Mouse (Mus musculus): ENCODE data around the gene Hmcn2.
A peak's percentile ranks its signal among the peaks of the same experiment; 100 is the strongest.

The Hmcn2 gene

DNA sequence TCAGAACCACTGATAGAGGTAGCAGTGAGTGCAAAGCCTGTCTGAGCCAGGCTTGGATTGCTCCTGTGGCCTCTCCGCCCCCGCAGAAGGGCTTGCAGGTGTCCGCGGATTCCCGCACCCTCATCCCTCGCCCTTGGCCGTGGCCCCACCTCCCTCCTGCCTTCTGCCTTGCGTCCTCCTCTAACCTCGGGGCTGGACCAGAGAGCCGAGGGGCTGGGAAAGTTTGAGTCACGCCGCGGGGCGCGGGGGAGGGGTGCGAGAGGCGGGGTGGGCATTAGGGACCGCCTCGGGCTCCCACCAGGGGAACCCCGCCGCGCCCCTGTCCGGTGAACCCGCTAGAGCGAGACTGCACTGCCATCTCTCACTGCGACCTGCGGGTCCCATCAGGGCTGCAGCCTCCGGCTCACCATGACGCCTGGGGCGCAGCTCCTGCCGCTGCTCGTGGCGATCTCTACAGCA lies at the start of gene Hmcn2:
Gene Hmcn2, plus strand, starts transcription at position 409 of the 459 bp plus-strand sequence.
- DNase-seq = no peak

DNA sequence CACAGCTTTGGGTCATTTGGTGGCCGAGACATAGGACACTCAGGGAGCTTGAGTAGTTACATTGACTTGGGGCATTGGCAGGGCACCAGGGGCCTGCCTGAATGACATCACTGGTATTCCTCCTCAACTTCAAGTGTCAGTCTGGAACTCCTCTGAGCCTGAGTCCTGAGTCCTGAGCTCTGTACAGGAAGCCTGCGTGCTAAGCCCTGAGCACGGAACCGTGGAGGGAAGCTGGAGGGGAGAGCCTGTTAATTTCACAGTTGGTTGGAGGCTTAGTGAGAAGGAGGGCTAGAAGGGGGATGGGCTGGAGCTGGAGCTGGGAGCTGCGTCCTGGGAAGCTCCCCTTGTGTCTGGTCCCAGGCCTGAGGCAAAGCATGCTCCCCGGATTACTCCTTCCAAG lies 46.8 kb upstream of the Hmcn2 start:
- DNase-seq = no peak

DNA sequence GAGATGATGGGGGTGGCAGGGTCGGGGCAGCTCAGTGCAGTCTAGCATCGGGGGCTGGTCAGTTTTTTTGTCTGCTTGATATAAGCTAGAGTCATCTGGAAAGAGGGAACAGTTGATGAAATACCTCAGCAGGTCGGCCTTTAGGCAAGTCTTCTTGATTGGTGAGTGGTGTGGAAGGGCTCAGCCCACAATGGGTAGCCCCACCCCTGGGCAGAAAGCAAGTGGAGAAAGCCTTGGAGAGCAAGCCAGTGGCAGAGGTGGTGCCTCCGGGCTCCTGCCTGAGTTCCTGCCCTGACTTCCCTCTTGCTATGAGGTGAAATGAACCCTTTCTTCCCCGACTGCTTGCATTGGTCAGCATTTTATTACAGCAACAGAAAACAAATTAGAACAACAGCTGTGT lies 45.6 kb upstream of the Hmcn2 start:
- DNase-seq = no peak

DNA sequence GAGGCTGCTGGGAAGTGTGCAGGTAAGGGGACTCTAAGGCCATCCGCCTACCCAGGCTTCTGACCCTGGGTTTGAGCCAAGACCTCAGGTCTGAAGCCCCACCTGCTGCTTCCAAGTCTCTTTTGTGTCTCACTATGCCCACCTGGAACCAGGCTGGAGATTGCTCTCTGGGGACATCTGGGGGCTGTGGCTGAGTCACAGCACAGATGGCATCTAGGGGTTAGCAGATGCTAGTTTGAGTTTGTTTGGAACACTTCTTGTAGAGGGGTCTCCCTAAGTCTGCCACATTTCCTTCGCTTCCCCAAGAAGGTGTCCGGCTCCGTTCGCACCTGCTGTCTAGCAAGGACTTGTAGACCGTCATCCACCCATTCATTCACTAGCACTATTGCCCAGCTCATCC lies 45.0 kb upstream of the Hmcn2 start:
- no peak for DNase-seq

DNA sequence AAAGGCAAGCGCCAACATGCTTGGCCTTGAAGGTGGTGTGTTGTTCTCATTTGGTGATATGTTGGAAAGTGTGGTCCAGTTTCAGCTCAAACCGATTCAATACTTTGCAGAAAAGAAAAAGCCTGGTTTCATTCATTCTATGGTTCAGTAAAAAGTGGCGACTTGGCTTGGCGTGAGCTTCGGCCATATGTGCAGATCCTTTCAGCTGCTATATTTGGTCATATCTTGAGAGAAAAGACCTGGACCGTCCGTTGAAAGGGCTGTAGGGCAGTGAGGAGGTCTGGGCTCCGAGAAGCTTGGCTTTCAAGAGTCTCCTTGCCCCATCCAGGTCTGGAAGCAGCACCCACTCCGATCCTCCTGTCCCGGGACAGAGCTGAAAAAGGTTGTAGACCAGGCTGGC lies 44.4 kb upstream of the Hmcn2 start:
- no peak for DNase-seq

DNA sequence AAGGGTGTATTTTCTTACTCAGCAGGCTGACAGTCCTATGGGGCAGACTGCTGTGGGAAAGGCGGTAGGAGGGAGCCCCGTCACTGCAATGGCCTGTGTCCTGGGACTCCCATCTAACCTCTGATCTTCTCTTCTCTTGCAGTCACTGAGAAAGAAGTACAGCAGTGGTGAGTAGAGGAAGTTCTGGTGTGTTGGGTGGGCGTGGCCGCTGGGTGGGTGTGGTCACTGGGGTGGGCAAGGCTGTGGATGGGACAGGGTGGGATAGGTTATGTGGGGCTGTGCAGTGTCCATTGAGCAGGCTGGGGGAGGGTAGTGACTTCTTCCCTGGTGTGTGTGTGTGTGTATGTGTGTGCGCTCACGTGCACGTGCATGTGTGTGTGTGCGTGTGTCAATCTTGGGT lies 43.7 kb upstream of the Hmcn2 start:
- no peak for DNase-seq

DNA sequence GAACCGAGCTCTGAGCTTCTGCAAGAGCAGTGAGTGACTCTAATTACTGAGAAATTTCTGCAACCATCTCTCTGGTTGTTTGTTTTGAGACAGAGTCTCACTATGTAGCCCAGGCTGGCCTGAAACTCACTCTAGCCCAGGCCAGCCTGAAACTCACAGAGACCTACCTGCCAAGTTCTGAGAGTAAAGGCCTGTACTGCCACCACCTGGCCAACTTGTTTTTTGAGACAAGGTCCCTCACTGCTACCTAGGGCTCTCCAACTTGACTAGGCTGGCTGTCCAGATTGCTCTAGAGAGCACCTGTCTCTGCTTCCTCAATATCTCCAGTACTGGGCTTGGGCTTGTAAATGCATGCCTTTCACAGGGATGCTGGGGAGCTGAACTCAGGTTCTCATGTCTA lies 43.1 kb upstream of the Hmcn2 start:
- DNase-seq = no peak

DNA sequence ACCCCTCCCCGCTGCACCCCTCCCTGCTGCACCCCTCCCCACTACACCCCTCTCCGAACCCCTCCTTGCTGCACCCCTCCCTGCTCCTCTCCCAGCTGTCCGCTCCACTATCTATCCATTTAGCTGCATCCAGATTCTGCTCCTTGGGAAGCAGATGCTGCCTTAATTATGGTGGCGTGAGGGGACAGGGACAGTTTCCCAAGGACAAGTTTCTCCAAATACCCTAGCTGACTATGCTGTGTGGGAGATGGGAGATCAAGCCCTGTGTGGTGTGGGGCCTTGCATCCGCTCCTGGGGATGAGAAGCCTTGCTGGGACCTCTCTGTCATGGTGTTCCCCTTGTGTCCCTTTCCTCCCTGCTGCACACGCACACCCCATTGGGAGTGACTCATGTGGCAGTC lies 39.2 kb upstream of the Hmcn2 start:
- no peak for DNase-seq

DNA sequence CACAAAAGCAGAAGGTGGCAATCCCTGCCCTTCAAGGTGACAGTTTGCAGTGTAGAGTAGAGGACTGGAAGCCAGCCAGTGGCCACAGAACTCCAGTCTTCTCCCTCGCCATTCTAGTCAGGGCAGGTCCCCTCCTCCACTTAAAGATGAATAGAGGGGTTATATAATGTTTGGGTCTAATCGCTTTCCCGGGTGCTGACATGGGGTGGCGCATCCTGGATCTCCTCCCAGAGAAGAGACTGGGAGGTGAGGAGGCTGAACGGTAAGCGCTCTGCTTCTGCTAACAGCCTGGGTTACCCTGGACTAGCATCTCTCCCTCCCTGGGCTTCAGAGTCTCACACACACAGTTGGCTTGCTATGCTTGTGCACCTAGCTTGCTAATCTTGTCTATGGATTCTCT lies 36.4 kb upstream of the Hmcn2 start:
- no peak for DNase-seq

DNA sequence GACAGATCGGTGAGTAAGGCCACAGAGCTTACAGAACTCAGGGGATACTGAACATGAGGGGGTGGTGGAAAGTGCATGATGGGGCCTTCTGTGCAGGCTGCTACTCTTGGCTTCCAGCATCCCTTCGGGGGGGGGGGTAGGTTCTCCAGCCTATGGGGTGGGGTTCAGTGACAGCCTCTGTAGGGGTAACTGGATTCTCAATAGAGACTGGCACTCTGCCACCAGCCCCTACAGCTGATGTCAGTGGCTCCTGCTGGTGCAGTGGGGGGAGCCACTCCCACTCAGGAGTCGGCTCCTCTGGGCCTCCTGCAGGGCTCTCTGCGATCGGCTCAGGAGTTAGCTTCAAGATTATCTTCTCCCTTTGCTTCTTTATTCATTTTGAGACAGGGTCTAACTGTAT lies 35.7 kb upstream of the Hmcn2 start:
- no peak for DNase-seq

DNA sequence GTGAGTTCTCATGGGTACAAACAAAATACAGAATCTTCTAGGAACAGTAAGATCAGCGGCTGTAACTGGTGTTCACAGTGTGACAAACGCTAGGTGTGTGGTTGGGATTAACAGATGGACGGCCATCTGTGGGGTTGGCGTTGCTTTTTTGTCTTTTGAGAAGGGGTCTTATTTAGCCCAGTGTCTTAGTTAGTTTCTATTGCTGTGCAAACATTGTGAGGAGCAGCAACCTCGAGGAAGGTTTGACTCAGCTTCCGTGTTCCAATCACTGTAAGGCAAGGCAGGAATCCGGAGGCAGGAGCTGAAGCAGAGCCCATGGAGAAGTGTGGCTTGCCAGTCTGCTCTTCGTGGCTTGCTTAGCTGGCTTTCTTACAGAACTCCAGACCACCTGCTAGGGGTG lies 33.1 kb upstream of the Hmcn2 start:
- DNase-seq = no peak

DNA sequence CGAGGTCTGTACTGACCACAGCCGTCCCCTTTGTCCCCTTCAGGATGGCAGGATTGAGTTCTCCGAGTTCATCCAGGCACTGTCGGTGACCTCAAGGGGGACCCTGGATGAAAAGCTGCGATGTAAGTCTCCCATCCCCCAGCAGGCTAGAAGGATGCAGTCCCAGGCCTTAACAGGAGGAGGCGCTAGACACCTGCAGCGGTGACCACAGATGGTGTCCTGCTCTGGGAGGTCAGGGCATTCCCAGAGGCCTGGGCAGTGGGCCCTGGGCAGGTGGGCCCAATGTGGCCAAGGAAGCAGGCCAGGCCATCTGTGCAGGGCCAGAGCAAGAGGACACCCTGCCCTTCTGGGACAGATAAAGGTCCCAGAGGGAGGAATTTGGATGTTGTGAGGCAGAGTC lies 31.9 kb upstream of the Hmcn2 start:
- no peak for DNase-seq

DNA sequence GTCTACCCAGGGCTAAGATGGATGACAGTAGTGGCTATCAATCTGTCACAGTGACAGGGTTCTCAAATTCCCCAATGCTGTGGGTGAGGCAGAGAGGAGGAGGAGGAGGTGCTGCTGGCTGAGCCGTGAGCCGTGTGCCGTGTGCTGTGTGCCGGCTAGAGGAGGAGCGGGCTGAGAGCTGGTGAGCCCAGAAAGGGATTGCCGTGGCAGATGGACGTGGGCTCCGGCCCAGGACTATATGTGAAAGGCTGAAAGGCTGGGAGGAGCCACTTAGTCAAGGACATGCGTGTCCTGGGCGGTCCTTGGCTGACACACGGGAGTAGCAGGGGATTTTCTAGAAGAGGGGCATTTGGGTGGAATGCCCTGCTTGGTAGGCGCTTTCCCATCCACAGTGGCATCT lies 31.3 kb upstream of the Hmcn2 start:
- no peak for DNase-seq

DNA sequence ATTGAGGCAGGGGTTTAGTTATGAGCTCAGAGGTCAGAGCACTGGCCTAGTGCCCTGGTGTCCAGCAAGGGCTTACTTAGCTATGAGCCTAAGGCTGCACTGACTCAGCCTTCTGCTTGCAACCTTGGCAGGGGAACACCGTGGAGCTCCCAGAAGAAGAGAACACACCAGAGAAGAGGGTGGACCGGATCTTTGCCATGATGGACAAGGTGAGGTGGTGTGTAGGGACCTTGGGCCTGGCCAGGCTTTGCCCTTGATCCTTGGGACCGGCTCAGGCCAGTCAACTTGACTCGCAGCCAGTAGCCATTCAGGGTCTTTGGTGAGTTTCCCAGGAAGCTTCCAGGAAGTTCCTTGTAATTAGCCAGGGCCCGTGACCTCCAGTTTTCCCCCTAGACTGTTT lies 29.7 kb upstream of the Hmcn2 start:
- no peak for DNase-seq

DNA sequence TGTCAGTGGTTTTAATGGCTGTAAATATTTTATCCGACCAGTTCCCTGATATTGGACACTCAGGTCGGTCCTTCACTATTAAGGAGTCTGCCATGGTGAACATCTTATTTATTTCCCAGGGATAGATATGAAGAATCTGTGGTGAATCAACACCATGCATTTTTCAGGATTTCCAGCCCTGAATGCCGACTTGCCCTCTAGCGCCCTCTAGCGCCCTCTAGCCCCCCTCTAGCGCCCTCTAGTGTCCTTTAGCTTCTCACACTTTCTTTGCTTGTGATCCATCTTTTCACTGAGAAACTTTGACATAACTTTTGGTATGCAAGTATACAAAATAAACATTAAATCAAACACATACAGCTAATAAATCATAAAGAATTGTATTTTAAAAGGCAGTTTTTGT lies 22.8 kb upstream of the Hmcn2 start:
- DNase-seq = peak; percentile 57

DNA sequence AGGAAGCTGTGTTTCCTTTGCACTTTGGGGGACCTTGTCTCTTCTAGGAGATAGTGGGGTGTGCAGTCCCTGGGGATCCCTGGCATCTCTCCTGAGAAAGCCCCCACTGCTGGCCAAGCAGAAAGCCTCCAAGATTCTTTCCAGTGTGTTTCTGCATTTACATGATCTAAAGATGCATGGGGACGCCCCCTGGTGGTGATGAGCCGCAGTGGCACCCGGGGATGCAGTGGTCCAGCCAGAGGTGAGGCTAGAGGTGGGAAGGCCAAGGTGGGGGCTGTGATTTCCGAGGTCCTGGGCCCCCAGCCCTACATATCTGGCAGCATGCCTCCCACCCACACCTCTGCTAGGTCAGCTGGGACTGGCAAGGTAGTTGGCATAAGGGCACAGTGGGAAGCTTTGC lies 19.2 kb upstream of the Hmcn2 start:
- DNase-seq = peak; percentile 76

DNA sequence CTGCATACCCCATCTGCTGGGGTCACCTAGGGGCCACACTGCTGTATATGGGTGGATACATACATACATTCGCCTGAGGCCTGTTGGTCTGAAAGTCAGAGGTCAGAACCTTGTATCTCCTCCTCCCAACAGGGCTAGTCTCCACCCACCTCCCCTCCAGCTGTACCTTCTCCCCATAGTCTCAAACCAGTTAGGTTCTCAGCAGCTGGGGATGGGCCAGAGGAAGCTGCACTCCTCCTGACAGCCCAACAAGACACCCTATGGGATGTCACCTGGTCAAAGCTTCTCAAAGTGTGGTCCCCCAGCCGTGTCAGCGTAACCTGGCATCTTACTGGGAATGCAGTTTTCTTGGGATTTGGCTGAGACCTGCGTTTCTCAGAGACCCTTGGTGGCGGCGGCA lies 17.8 kb upstream of the Hmcn2 start:
- no peak for DNase-seq

DNA sequence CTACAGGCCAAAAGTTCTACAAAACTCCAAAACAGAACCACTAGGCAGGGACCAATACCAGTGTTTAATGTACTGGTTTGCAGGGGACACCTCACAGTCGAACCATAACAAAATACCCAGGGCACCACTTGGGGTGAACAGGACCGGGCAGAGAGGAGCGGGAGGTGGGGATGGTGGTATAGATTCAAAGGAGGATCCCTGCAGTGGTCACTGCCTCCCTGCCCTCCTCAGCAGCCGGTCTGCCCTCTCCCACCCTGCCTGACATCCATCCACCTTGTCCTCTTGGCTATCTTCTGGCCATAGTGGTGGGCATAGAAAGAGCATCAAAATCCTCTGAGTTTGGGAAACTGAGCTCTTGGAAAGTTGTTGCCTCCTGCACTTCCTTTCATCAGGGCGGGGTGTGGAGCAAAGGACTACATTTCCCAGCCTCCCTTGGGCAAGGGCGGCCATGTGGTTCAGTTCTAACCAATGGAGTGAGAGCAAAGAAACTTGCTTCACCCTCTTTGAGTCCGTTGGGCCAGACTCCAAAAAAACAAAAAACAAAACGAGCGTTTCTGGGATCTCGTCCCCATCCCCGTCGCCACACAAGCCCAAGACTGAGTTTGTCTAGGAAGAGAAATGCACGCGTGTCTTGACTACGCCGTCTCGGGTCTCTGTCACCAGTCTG lies 16.5 kb upstream of the Hmcn2 start:
- no peak for DNase-seq

DNA sequence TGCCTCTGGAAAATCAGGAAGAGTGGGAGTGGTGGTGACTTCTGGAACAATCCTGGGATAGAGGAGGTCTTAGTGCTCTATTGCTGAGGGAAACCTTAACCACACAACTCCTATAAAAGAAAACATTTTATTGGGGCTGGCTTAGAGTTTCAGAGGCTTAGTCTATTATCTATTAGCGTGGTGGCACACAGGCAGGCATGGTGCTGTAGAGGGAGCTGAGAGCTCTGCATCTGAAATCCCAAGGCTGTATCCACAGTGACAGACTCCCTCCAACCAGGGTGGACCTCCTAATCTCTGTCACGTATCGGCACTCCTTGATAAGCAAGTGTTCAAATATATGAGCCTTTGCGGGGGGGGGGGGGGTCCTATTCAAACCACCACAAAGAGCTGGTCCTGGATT lies 15.4 kb upstream of the Hmcn2 start:
- no peak for DNase-seq

DNA sequence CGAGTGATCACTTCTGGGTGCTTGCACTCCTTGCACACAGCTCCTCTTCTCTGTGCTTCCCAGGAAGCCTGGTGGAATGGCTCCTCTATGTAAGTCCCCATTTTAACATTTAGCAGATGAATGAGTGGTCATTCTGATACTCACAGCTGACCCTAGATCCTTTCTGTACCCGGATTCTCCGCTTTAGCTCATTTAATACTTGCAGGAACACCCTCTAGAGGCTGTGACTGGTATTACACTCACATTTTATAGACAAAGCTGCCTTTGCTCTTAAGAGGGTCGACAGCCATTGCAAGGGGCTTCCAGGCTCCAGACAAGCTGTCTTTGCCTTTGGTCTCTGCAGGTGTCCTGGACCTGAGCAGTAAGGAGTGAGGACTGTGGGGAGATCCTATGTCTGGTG lies 14.9 kb upstream of the Hmcn2 start:
- no peak for DNase-seq

DNA sequence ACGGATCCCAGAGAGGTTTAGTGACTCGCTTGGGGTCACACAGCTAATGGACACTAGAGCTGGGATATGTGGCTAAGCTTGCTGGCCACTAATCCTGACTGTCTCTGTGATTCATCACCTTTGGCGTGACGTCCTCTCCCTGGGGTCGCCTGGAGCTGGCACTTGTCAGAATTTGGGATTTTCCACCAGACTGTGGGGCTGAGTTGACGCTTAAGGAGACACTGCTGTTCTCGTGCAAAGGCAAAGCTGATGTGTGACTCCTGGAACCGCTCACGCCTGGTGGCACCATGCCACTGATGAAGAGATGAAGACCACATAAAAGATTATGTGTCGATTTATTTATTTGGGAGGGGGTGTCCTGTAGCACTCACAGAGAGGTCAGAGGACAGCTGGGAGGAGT lies 14.2 kb upstream of the Hmcn2 start:
- no peak for DNase-seq

DNA sequence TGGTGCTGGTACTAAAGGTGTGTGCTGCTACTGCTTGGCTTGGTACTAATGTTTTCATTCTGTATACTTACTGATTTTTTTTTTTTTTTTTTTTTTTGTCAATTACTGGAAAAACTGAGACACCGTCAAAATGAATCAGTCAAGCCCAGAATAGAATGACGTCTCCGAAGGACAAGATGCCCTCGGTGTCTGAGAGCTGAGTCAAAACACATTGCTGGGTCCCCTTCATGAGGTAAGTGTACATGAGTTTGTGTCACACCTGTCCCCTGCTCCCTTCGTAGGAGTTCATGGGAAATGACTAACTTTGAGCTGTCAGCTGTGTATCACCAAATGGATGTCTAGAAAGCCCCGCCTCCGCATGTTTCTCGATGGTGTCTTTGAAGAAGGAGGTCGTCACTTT lies 11.0 kb upstream of the Hmcn2 start:
- DNase-seq = no peak

DNA sequence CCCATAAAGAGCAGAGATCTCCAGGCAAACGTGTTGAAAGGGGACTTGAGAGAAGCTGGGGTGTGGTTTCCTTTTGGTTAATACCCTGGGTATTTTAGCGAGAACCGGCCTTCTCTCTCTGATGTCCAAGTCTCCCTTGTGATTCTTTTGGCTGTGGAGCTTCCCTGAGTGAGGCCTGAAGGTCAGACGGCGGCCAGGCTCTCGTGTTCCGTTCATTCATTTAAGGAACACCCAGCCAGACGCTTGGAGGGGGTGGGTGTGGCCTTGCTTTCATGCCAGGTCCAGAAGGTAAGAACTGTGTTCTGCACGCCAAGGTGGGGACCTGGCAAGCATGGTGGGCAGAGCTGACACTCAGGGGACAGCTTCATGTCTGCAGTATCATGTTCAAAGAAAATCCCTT lies 10.0 kb upstream of the Hmcn2 start:
- no peak for DNase-seq

DNA sequence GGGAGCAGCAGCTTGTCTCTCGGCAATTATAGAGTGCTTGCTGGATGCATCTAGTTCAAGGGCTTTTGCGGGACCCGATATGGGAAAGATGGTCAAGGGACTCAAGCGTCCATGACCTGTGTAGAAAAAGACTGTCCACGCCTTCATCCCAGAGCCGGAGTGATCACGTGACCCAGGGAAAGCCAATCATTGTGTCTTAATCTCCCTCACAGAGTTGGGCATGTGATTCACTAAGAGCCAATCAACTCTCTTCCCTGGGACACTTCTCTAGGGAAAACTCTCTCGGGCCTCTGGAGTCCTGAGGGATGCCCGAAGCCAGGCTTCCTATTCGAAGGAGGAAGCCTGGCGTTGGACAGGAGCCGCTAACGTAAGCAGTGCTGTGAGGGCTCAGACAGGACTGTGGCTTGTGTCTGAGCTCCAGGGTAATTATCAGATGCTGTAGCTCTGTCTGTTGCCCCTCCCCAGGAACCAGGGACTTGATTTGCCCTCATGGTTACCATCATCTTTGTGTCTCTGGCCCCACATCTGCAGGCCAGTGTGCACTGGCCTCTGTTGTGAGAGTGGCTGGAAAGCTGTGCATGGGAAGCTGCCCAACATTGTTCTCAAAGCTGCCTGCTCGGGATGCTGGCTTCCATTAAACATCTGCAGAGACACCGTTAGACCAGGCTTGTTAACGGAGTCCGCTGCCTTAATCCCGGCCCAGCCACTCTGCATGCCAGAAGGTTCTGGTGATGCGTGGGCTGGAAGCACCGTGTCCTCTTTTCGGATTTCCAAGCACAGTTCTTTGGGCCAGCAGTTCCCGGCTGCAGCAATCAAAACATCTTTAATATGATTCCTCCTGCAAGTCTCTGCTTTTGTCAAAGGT lies 9.2 kb upstream of the Hmcn2 start:
- no peak for DNase-seq

DNA sequence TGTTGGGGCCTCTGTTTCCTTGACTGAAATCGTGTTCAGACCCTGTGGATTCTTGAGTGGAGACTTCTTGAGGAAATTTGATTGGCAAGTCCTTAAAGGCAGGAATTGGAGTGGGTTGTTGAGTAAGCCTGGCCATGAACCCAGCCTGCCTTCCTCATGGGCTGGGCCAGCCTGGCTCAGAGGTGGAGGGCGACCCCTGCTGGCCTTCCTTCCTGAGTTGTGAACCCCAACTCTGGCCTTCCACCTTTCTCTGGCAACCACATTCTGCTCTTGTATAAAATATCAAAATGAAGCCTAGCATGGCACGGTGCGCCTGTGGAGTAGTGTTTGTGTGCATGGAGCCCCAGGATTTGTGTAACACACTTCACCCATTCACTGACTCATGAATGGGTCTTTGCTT lies 8.5 kb upstream of the Hmcn2 start:
- DNase-seq = no peak
